Mouse (Mus musculus) left cerebral cortex, postnatal 10 days (tissue): Measurements from ENCODE around the gene Mlip. TPM values are rescaled to one million over a fixed set of nuclear protein-coding genes. Genes with fewer than 3 reads are reported as not detected.

ENCODE experiments used
- DNase-seq, 2 experiments: peaks; one replicate each; pipeline ENCODE4 v3.0.0; 2021 to 2022; ENCODE audit warnings: low spot score in 2 of 2, mixed read lengths in 1 of 2; ENCODE audit errors: extremely low spot score in 1 of 2
- intact Hi-C: fragments of 180-260 bp; cut with DNase I; formaldehyde crosslinking; loops from one replicate; pipeline ENCODE4 v1.15.1; 2025
- total RNA-seq, 2 experiments: library from RNA; stranded (reverse); gene quantifications; 2 replicates each; pipeline ENCODE4 v1.2.3; 2021

Gene Mlip
- total RNA-seq, 2 experiments from 2014 or later, result 78.4 to 83.8 TPM

DNA sequence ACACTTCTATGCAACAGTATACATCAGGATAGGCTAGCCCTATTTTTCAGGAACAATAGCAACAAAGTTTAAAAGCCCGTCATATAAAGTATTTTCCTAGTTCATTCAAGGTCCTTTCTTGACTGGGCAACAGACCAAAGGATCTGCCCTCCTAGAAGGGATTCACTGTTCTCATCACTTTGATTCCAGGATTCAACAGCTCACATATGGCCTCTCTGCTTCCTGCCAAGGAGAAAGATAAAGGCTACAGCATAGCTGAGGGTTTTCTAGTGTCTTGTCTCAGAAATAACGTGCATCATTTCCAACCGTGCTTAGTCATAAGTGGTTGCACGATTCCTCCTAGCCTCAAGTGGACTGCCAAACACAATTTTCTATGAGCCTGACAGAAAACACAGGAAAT lies 296.2 kb downstream of the Mlip start:
- DNase-seq, result no peak
- intact Hi-C loops, result no loop called here

GRCm38 (mm10) chr9:77054426-77055193 lies 298.2 kb downstream of the Mlip start:
- intact Hi-C loops, result no loop called here

More at GRCm38 (mm10) chr9:77054426-77055193, 298.2 kb downstream of the Mlip start:
- DNase-seq, result no peak

Other genes with a start within 250 kb of the Mlip start
- 1 to 10 TPM; 5.4 to 6.0 TPM for gene Lrrc1, start 191.9 kb upstream of the Mlip start, total RNA-seq